Mouse (Mus musculus): ENCODE data around the gene Caprin1. TPM values are rescaled to one million over a fixed set of nuclear protein-coding genes. Genes with fewer than 3 reads are reported as not detected.

Gene Caprin1
- total RNA-seq, 2 experiments from 2014 or later: 310 to 313 TPM

DNA sequence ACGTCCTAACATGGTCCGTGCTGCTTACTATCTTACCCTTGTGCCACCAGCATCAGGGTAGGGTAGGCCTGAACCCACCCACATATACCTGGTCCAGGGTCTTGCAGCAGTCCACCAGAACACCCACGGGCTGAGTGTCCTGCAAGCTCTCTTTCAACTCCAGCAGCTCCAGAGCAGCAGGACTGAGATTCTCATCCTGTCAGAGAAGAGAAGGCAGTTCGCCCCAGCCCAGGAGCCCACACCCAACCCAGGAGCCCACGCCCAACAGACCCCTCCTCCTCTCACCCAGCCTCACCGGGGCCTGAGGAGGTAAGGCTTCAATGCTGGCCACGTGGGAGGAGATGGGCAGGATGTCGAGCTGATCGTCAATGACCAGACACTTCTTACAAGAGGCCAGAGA, 49.6 kb downstream of the Caprin1 start:
- TF ChIP-seq CTCF (IDR thresholded peaks at IDR 0.05): no peak
- intact Hi-C loops (cut with DNase I): no loop called here
- no peak for DNase-seq (ENCODE audit: extremely low spot score in 1 of 2, low spot score in 2 of 2)
- Histone ChIP-seq H3K4me3 (no peak overlapping the region), H3K27ac (no peak overlapping the region)

DNA sequence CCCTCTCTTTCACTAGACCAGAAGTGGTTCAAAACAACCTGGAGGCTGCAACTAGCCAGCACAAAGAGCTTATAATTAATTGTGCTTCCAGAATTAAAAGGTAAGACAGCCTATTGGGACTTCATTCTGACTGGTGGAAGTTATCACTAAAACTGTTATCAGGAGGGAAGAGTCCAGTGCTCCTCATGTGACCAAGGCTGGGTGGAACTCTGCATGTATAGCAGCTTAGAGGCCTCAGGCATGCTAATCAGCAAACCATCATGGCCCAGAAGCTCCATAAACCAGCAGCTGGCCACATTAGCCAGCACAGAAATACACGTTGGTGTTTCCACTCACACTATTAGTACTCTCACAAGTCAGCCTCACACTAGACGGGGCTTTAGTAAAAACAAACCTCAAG, 50.7 kb downstream of the Caprin1 start:
- H3K4me3 ChIP-seq: no peak overlapping the region
- intact Hi-C loops (cut with DNase I): no loop called here

DNA sequence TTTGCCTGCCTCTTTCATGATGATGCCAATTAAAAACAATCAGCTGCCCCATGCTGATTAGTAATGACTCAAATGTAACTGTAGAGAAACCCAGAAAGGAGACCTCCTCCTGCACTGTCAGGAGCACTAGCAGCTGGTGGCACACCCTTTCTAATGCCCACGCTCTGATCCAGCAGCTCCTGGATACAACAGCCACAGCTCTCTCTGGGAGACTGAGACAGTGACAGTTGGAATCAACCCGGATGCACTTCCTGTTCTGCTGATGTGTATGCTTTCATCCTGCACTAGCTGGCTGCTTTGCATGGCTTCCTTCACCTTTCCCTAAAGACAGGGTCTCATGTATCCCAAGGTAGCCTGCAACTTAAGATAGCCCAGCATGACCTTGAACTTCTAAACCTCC, 51.4 kb downstream of the Caprin1 start:
- Histone ChIP-seq H3K4me3 (no peak overlapping the region), H3K27ac (no peak overlapping the region)
- TF ChIP-seq CTCF (IDR thresholded peaks at IDR 0.05): no peak
- no peak for DNase-seq (ENCODE audit: extremely low spot score in 1 of 2, low spot score in 2 of 2)
- intact Hi-C loops (cut with DNase I): no loop called here

More for the DNA sequence above, 50.7 kb downstream of the Caprin1 start:
- no peak for TF ChIP-seq CTCF (IDR thresholded peaks at IDR 0.05)
- DNase-seq (ENCODE audit: extremely low spot score in 1 of 2, low spot score in 2 of 2): no peak
- no peak overlapping the region for H3K27ac ChIP-seq

DNA sequence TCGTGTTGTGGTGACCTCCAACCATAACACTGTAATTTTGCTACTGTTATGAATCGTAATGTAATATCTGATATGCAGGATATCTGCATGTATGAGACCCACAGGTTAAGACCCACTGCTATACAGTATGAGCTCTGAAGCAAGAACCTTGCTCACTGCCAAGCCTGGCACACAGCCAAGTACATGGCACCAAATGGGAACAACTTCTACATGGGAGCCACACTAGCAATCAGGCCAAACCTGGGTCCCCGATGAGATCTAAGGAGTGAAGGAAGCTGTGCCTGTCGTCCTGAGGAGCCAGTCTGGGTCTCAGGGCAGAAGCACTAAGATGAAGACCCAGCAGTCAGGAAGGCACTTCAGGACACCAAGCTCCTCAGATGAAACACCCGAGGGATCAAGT, 52.0 kb downstream of the Caprin1 start:
- no peak for TF ChIP-seq CTCF (IDR thresholded peaks at IDR 0.05)
- no peak for DNase-seq (ENCODE audit: extremely low spot score in 1 of 2, low spot score in 2 of 2)
- intact Hi-C loops (cut with DNase I): no loop called here
- Histone ChIP-seq H3K27ac (no peak overlapping the region), H3K4me3 (no peak overlapping the region)

DNA sequence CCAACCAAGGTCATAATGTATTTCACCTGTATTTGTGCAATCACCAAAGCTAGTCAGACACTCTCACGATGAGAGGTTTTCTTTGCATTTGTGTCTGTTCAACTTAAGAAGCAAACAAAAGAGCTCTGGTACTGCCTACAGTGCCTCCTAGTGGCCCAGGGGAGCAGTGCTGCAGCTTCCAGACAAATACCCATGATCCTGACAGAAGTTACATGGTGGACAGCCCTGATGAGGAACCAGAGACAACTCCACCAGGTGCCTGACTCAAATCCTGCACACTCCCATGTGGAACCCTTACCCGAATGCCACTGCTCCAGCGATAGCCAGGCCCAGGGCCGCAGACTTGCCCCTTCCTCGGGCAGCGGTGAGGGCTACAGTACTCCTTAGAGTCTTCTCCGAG, 53.5 kb downstream of the Caprin1 start:
- intact Hi-C loops (cut with DNase I): loop anchor here (5.0 kb wide), 1 partner anchor 292 kb away; no protein-coding TSS in a partner anchor

DNA sequence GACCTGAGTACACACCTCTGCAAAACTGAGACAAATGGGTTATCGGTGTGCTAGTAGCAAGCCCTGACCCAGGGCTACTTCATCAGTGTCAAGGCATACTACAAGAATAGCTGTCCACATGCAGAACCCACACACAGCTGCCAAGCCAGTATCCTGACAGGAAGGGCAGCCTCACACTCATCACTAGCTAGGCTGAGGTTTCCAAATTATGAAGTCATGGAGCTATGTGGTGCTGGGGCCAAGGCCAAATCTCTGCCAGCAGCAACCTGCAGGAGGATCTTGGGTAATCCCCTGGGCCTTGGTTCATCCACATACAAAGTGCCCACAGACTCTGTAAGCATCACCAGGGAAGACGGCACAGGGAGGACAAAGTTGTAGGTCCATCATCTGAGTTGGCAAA, 53.9 kb downstream of the Caprin1 start:
- no peak for TF ChIP-seq CTCF (IDR thresholded peaks at IDR 0.05)
- H3K4me3 ChIP-seq: no peak overlapping the region
- no peak overlapping the region for H3K27ac ChIP-seq
- intact Hi-C loops (cut with DNase I): loop anchor here (5.0 kb wide), 1 partner anchor 291 kb away; no protein-coding TSS in a partner anchor
- DNase-seq (ENCODE audit: extremely low spot score in 1 of 2, low spot score in 2 of 2): no peak

More for the DNA sequence above, 53.5 kb downstream of the Caprin1 start:
- Histone ChIP-seq H3K27ac (no peak overlapping the region), H3K4me3 (no peak overlapping the region)
- peak; percentile 85 for TF ChIP-seq CTCF (IDR thresholded peaks at IDR 0.05)
- DNase-seq (ENCODE audit: extremely low spot score in 1 of 2, low spot score in 2 of 2): peak; percentile 50 to 56

DNA sequence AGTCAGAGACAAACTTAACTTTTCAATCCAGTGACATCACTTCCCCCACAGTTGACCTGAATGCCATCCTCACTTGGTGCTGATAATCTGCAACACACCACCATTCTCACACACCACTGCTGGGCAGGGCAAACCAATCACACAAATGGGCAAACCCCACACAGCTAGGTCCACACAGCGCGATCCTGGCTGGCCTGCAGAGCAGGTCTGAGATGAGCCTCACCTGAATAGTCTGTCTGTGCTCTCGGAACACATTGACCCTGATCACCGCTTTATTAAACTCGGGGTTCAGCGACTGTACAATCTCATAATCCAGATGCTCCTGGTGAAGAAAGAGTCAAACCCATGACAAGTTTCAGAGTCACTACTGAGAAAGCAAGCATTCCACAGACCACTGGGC, 54.6 kb downstream of the Caprin1 start:
- intact Hi-C loops (cut with DNase I): loop anchor here (5.0 kb wide), 1 partner anchor 291 kb away; no protein-coding TSS in a partner anchor
- H3K27ac ChIP-seq: no peak overlapping the region

DNA sequence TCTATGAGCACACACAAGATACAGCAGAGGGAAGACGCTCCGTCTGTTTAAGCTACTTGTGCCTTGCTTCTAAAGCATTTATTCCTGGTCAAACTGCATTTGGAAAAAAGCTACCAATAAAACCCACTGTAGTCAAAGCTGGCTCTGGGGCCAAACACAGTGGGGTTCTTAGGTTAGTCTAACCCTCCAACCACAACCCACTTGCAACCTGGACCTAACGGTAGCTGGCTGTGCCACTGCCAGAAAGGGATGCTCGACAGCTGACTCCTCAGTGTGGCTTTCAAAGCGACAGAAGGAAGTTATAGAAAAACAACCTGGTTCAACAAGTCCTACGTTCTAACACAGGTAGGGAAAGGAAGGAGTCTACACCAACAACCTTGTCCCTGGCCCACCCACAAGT, 66.0 kb downstream of the Caprin1 start:
- Histone ChIP-seq H3K27ac (peak overlapping the region; percentile 7; the same call in 1 of the 2 replicates), H3K4me3 (no peak overlapping the region)
- DNase-seq (ENCODE audit: extremely low spot score in 1 of 2, low spot score in 2 of 2): no peak
- intact Hi-C loops (cut with DNase I): no loop called here
- TF ChIP-seq CTCF (IDR thresholded peaks at IDR 0.05): no peak

More for the DNA sequence above, 54.6 kb downstream of the Caprin1 start:
- no peak overlapping the region for H3K4me3 ChIP-seq
- DNase-seq (ENCODE audit: extremely low spot score in 1 of 2, low spot score in 2 of 2): no peak
- TF ChIP-seq CTCF (IDR thresholded peaks at IDR 0.05): no peak

DNA sequence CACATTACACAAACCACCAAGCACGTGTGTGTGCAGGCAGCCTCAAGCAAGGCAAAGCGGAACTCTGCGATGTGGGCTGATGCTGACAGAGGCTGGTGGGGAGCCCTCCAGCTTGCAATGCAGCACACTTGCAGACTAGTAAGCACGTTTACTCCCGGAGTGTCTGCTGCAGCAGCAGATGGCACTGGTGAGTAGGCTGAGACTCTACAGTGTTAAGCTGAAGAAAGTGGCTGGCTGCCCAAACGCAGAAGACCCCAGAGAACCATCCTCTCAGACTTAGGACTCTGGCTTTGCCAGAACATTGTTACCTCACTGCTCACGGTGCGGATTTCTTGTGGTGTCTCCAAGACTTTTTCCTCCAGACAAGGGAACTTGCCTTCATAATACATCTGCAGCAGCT, 66.5 kb downstream of the Caprin1 start:
- peak; percentile 52 to 57 for DNase-seq (ENCODE audit: extremely low spot score in 1 of 2, low spot score in 2 of 2)
- no peak for TF ChIP-seq CTCF (IDR thresholded peaks at IDR 0.05)

DNA sequence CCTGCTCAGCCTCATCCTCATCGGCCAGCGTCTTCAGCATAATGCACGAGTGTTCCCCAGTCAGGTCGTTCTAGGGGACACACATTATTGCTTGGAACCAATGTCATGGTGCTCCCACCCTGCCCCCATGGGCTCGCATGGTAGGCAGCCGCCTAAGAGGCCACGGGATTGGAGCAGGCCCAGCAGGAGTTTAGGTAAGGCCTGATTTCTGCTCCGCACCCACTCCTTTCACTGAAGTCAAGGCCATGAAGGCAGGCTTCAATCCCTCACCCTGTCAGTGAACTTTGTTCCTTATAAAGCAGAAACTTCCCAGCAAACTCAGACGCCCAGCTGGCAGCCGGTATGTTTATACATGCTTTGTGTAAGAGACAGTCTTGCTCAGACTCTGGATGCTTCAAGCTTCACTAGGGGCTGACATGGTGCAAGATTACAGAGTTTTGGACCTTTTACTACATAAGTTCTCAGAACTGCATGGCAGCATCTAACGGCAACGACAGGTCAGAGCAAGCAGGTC, 69.4 kb downstream of the Caprin1 start:
- Histone ChIP-seq H3K27ac (no peak overlapping the region), H3K4me3 (no peak overlapping the region)
- no peak for DNase-seq (ENCODE audit: extremely low spot score in 1 of 2, low spot score in 2 of 2)
- TF ChIP-seq CTCF (IDR thresholded peaks at IDR 0.05): no peak
- intact Hi-C loops (cut with DNase I): no loop called here

More for the DNA sequence above, 66.5 kb downstream of the Caprin1 start:
- H3K4me3 ChIP-seq: no peak overlapping the region
- intact Hi-C loops (cut with DNase I): no loop called here
- H3K27ac ChIP-seq: no peak overlapping the region; the same call in 1 of the 2 replicates

DNA sequence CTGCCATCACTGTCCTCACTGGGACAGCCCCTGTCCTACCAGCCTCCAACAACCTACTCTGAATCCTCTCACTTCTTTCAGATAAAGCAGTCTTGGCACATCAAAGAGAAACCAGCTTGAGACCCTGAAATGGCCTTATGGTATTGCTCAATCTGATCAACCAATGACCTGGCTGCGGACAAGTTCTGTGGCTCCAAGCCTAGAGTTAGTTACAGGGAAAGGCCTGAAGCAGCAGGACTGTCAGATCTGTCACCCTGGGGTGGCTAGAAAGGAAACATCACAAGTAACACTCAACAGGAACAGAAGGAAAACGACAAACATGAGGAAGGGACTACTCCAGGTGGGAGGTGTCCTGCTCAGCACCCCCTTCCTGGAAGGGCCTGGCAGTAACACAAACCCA, 72.9 kb downstream of the Caprin1 start:
- intact Hi-C loops (cut with DNase I): no loop called here
- Histone ChIP-seq H3K27ac (no peak overlapping the region), H3K4me3 (no peak overlapping the region)
- TF ChIP-seq CTCF (IDR thresholded peaks at IDR 0.05): no peak
- DNase-seq (ENCODE audit: extremely low spot score in 1 of 2, low spot score in 2 of 2): no peak

DNA sequence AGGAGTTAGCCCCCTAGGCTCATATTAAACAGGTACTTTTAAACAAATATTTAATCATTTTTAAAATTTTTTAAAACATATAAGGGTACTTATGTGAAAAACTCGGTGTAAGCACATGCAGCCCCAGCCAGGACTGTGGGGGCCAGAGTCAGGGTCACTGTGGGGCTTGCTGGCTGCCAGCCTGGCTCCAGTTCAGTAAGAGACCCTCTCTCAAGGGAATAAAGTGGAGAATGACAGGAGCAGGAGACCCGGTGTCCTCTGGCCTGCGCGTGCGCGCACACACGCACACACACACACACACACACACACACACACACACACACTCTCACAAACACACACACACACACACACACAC, 78.2 kb downstream of the Caprin1 start:
- Histone ChIP-seq H3K27ac (no peak overlapping the region), H3K4me3 (no peak overlapping the region)
- intact Hi-C loops (cut with DNase I): loop anchor here (1.0 to 5.0 kb wide), 2 partner anchors 154 to 262 kb away; no protein-coding TSS in a partner anchor
- TF ChIP-seq CTCF (IDR thresholded peaks at IDR 0.05): no peak
- DNase-seq (ENCODE audit: extremely low spot score in 1 of 2, low spot score in 2 of 2): no peak

All from left cerebral cortex, adult 2 months (tissue).